Mouse (Mus musculus): ENCODE data around the gene Tmem260. TPM values are rescaled to one million over a fixed set of nuclear protein-coding genes. Genes with fewer than 3 reads are reported as not detected.

The Tmem260 gene
- polyA plus RNA-seq, 1 experiment from 2014 or later: 14.6 TPM

- Histone ChIP-seq H3K27ac (ENCODE audit: low read length) (no peak overlapping the region), H3K4me3 (ENCODE audit: low read length) (no peak overlapping the region), H3K9me3 (ENCODE audit: control insufficient read depth, low read length) (no peaks in the 10 kb centered on the region), H3K9ac (ENCODE audit: low read depth, low read length) (no peak overlapping the region), H3K4me2 (ENCODE audit: low read depth, low read length) (no peak overlapping the region), H3K4me1 (ENCODE audit: control insufficient read depth, insufficient read depth, low read length) (no peaks in the 10 kb centered on the region), H3K27me3 (replicated peaks; ENCODE audit: control insufficient read depth, insufficient read depth, low read length) (no peaks in the 10 kb centered on the region), H3K36me3 (ENCODE audit: control insufficient read depth, insufficient read depth, low read length) (no peaks in the 10 kb centered on the region)
- no peak for ATAC-seq
- 92% methylated on average over 2 of the region's 2 CpGs for WGBS
Observed at GRCm38 (mm10) chr14:48431978-48432377, 13.9 kb upstream of the Tmem260 start.

GRCm38 (mm10) chr14:48443796-48444195 is 2.1 kb upstream of the Tmem260 start:
- WGBS: 45% methylated on average over 3 of the region's 3 CpGs
- no peak overlapping the region for H3K9ac ChIP-seq (ENCODE audit: low read depth, low read length)
- no peaks in the 10 kb centered on the region for H3K36me3 ChIP-seq (ENCODE audit: control insufficient read depth, insufficient read depth, low read length)
- H3K9me3 ChIP-seq (ENCODE audit: control insufficient read depth, low read length): no peaks in the 10 kb centered on the region
- no peak for ATAC-seq
- H3K4me1 ChIP-seq (ENCODE audit: control insufficient read depth, insufficient read depth, low read length): peaks cover 8% of the 10 kb centered on the region
- H3K27ac ChIP-seq (ENCODE audit: low read length): no peak overlapping the region
- H3K4me2 ChIP-seq (ENCODE audit: low read depth, low read length): no peak overlapping the region
- no peak overlapping the region for H3K4me3 ChIP-seq (ENCODE audit: low read length)
- H3K27me3 ChIP-seq (replicated peaks; ENCODE audit: control insufficient read depth, insufficient read depth, low read length): no peaks in the 10 kb centered on the region

- WGBS: 82% methylated on average over 18 of the region's 18 CpGs
- H3K27me3 ChIP-seq (replicated peaks; ENCODE audit: control insufficient read depth, insufficient read depth, low read length): no peaks in the 10 kb centered on the region
- no peak overlapping the region for H3K9ac ChIP-seq (ENCODE audit: low read depth, low read length)
- ATAC-seq: no peak
- H3K9me3 ChIP-seq (ENCODE audit: control insufficient read depth, low read length): no peaks in the 10 kb centered on the region
- no peak overlapping the region for H3K27ac ChIP-seq (ENCODE audit: low read length)
- H3K4me3 ChIP-seq (ENCODE audit: low read length): no peak overlapping the region
- H3K4me1 ChIP-seq (ENCODE audit: control insufficient read depth, insufficient read depth, low read length): peaks cover 7% of the 10 kb centered on the region
- H3K36me3 ChIP-seq (ENCODE audit: control insufficient read depth, insufficient read depth, low read length): no peaks in the 10 kb centered on the region
- no peak overlapping the region for H3K4me2 ChIP-seq (ENCODE audit: low read depth, low read length)
Observed at GRCm38 (mm10) chr14:48451966-48452407, 6.1 kb downstream of the Tmem260 start.

GRCm38 (mm10) chr14:48453411-48453810 is 7.5 kb downstream of the Tmem260 start:
- Histone ChIP-seq H3K4me3 (ENCODE audit: low read length) (no peak overlapping the region), H3K9me3 (ENCODE audit: control insufficient read depth, low read length) (no peaks in the 10 kb centered on the region), H3K4me2 (ENCODE audit: low read depth, low read length) (no peak overlapping the region), H3K36me3 (ENCODE audit: control insufficient read depth, insufficient read depth, low read length) (no peaks in the 10 kb centered on the region), H3K27me3 (replicated peaks; ENCODE audit: control insufficient read depth, insufficient read depth, low read length) (no peaks in the 10 kb centered on the region), H3K4me1 (ENCODE audit: control insufficient read depth, insufficient read depth, low read length) (no peaks in the 10 kb centered on the region), H3K27ac (ENCODE audit: low read length) (no peak overlapping the region), H3K9ac (ENCODE audit: low read depth, low read length) (no peak overlapping the region)
- 68% methylated on average over 5 of the region's 5 CpGs for WGBS
- ATAC-seq: no peak

- WGBS: 81% methylated on average over 12 of the region's 12 CpGs
- Histone ChIP-seq H3K27ac (ENCODE audit: low read length) (no peak overlapping the region), H3K27me3 (replicated peaks; ENCODE audit: control insufficient read depth, insufficient read depth, low read length) (no peaks in the 10 kb centered on the region), H3K4me2 (ENCODE audit: low read depth, low read length) (no peak overlapping the region), H3K9ac (ENCODE audit: low read depth, low read length) (no peak overlapping the region), H3K4me3 (ENCODE audit: low read length) (no peak overlapping the region), H3K4me1 (ENCODE audit: control insufficient read depth, insufficient read depth, low read length) (no peaks in the 10 kb centered on the region), H3K36me3 (ENCODE audit: control insufficient read depth, insufficient read depth, low read length) (peaks cover 8% of the 10 kb centered on the region; the same call in 1 of the 2 replicates), H3K9me3 (ENCODE audit: control insufficient read depth, low read length) (no peaks in the 10 kb centered on the region)
- no peak for ATAC-seq
Observed at GRCm38 (mm10) chr14:48456305-48457092, 10.6 kb downstream of the Tmem260 start.

GRCm38 (mm10) chr14:48457288-48457938 is 11.5 kb downstream of the Tmem260 start:
- Histone ChIP-seq H3K9me3 (ENCODE audit: control insufficient read depth, low read length) (no peaks in the 10 kb centered on the region), H3K4me3 (ENCODE audit: low read length) (no peak overlapping the region), H3K4me2 (ENCODE audit: low read depth, low read length) (no peak overlapping the region), H3K4me1 (ENCODE audit: control insufficient read depth, insufficient read depth, low read length) (no peaks in the 10 kb centered on the region), H3K36me3 (ENCODE audit: control insufficient read depth, insufficient read depth, low read length) (peaks cover 8% of the 10 kb centered on the region; the same call in 1 of the 2 replicates), H3K27me3 (replicated peaks; ENCODE audit: control insufficient read depth, insufficient read depth, low read length) (no peaks in the 10 kb centered on the region), H3K27ac (ENCODE audit: low read length) (no peak overlapping the region), H3K9ac (ENCODE audit: low read depth, low read length) (no peak overlapping the region)
- 88% methylated on average over 16 of the region's 16 CpGs for WGBS
- no peak for ATAC-seq

GRCm38 (mm10) chr14:48458901-48459300 is 13.0 kb downstream of the Tmem260 start:
- Histone ChIP-seq H3K4me3 (ENCODE audit: low read length) (no peak overlapping the region), H3K27ac (ENCODE audit: low read length) (no peak overlapping the region), H3K27me3 (replicated peaks; ENCODE audit: control insufficient read depth, insufficient read depth, low read length) (no peaks in the 10 kb centered on the region), H3K4me1 (ENCODE audit: control insufficient read depth, insufficient read depth, low read length) (no peaks in the 10 kb centered on the region), H3K36me3 (ENCODE audit: control insufficient read depth, insufficient read depth, low read length) (peaks cover 8% of the 10 kb centered on the region; the same call in 1 of the 2 replicates), H3K9ac (ENCODE audit: low read depth, low read length) (no peak overlapping the region), H3K9me3 (ENCODE audit: control insufficient read depth, low read length) (no peaks in the 10 kb centered on the region), H3K4me2 (ENCODE audit: low read depth, low read length) (no peak overlapping the region)
- WGBS: 89% methylated on average over 9 of the region's 9 CpGs
- ATAC-seq: no peak

- WGBS: 85% methylated on average over 7 of the region's 7 CpGs
- ATAC-seq: no peak
- Histone ChIP-seq H3K27me3 (replicated peaks; ENCODE audit: control insufficient read depth, insufficient read depth, low read length) (no peaks in the 10 kb centered on the region), H3K9me3 (ENCODE audit: control insufficient read depth, low read length) (no peaks in the 10 kb centered on the region), H3K36me3 (ENCODE audit: control insufficient read depth, insufficient read depth, low read length) (0 out of 2 replicates have a peak, but pooled peaks cover 2% of the 10 kb centered on the region), H3K9ac (ENCODE audit: low read depth, low read length) (no peak overlapping the region), H3K4me1 (ENCODE audit: control insufficient read depth, insufficient read depth, low read length) (no peaks in the 10 kb centered on the region), H3K27ac (ENCODE audit: low read length) (no peak overlapping the region), H3K4me2 (ENCODE audit: low read depth, low read length) (no peak overlapping the region), H3K4me3 (ENCODE audit: low read length) (no peak overlapping the region)
Observed at GRCm38 (mm10) chr14:48468339-48468738, 22.4 kb downstream of the Tmem260 start.

GRCm38 (mm10) chr14:48470742-48471487 is 25.0 kb downstream of the Tmem260 start:
- Histone ChIP-seq H3K4me1 (ENCODE audit: control insufficient read depth, insufficient read depth, low read length) (no peaks in the 10 kb centered on the region), H3K4me3 (ENCODE audit: low read length) (no peak overlapping the region), H3K9me3 (ENCODE audit: control insufficient read depth, low read length) (no peaks in the 10 kb centered on the region), H3K4me2 (ENCODE audit: low read depth, low read length) (no peak overlapping the region), H3K27me3 (replicated peaks; ENCODE audit: control insufficient read depth, insufficient read depth, low read length) (no peaks in the 10 kb centered on the region), H3K27ac (ENCODE audit: low read length) (no peak overlapping the region), H3K9ac (ENCODE audit: low read depth, low read length) (no peak overlapping the region), H3K36me3 (ENCODE audit: control insufficient read depth, insufficient read depth, low read length) (0 out of 2 replicates have a peak, but pooled peaks cover 2% of the 10 kb centered on the region)
- WGBS: 80% methylated on average over 10 of the region's 10 CpGs
- peak; percentile 52 for ATAC-seq

Data from intestine, embryonic 16.5 days (tissue).